Mouse (Mus musculus): ENCODE measurements around the gene Cd27. TPM values are rescaled to one million over a fixed set of nuclear protein-coding genes. Genes with fewer than 3 reads are reported as not detected.

The Cd27 gene
- total and polyA plus RNA-seq, 3 experiments = 0.46 TPM; not detected in 2

DNA sequence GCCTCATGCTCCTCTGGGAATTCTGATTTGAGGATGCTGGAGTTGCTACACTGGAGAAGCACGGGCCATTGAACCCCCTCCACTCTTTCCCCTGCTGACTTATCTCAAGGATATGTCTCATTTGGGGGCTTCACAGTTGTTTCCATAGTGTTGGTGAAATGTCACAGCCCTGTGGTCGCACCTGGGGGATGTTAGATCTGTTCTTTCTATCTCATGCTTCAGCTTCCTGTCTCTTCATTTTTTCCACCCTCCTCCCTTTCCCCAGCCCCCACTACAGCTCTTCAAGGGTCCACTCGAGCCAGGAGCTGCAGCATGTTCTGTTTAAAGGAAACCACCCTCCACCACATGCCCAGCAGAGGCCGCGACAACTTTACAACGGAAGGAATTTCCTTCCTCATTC lies 1.6 kb upstream of the Cd27 start:
- no peak for DNase-seq (ENCODE audit: low read depth, low spot score)
- Histone ChIP-seq H3K27me3 (ENCODE audit: control insufficient read depth in 1 of 2, insufficient read depth in 2 of 2, low read length in 2 of 2) (no peaks in the 10 kb centered on the region), H3K36me3 (ENCODE audit: control insufficient read depth in 1 of 2, insufficient read depth in 2 of 2, low read length in 2 of 2) (no peaks in the 10 kb centered on the region; a peak in 1 of 4 replicates), H3K9me3 (replicated peaks; ENCODE audit: insufficient read depth, low read length) (no peaks in the 10 kb centered on the region), H3K4me1 (ENCODE audit: control insufficient read depth in 1 of 2, insufficient read depth in 2 of 2, low read length in 2 of 2) (peaks cover 0 to 7% of the 10 kb centered on the region in 2 experiments; a peak in 2 of 4 replicates), H3K9ac (ENCODE audit: control insufficient read depth, low read depth, low read length, poor library complexity, severe bottlenecking) (no peak overlapping the region), H3K4me3 (ENCODE audit: control insufficient read depth in 1 of 2, insufficient read depth in 1 of 2, low read depth in 2 of 2, low read length in 2 of 2) (no peak overlapping the region), H3K79me2 (ENCODE audit: control insufficient read depth, insufficient read depth, low read length, poor library complexity) (no peaks in the 10 kb centered on the region), H3K27ac (ENCODE audit: control insufficient read depth, low read depth, low read length) (no peak overlapping the region)
- no peak for TF ChIP-seq MEF2A (IDR thresholded peaks at IDR 0.05; ENCODE audit: extremely low read depth, insufficient replicate concordance, low read depth, low read length, poor library complexity, severe bottlenecking)
- no peak for TF ChIP-seq POLR2AphosphoS5 (IDR thresholded peaks at IDR 0.05; ENCODE audit: borderline replicate concordance, low read depth, low read length)
- TF ChIP-seq SMC3 (IDR thresholded peaks at IDR 0.05; ENCODE audit: low read depth, low read length) = no peak
- TF ChIP-seq USF2 (IDR thresholded peaks at IDR 0.05; ENCODE audit: borderline replicate concordance in 1 of 2, insufficient read depth in 1 of 2, low read depth in 1 of 2, low read length in 2 of 2) = no peak
- no peak for TF ChIP-seq HCFC1 (IDR thresholded peaks at IDR 0.05; ENCODE audit: low read depth, low read length)
- no peak for TF ChIP-seq GABPA (IDR thresholded peaks at IDR 0.05; ENCODE audit: low read depth, low read length)
- TF ChIP-seq MAFK (IDR thresholded peaks at IDR 0.05; ENCODE audit: borderline replicate concordance, low read depth, low read length) = no peak
- TF ChIP-seq GATA1 (IDR thresholded peaks at IDR 0.05; ENCODE audit: low read depth, low read length) = no peak
- no peak for TF ChIP-seq POLR2AphosphoS2 (IDR thresholded peaks at IDR 0.05; ENCODE audit: low read length)
- no peak for TF ChIP-seq MYB (IDR thresholded peaks at IDR 0.05; ENCODE audit: low read depth, low read length)
- no peak for TF ChIP-seq KAT2A (conservative IDR thresholded peaks at IDR 0.05; ENCODE audit: low read depth, low read length)
- no peak for TF ChIP-seq POLR2A (IDR thresholded peaks at IDR 0.05; ENCODE audit: control insufficient read depth in 1 of 2, insufficient read depth in 1 of 2, low read depth in 1 of 2, low read length in 2 of 2, poor library complexity in 1 of 2)
- TF ChIP-seq RAD21 (IDR thresholded peaks at IDR 0.05; ENCODE audit: low read depth, low read length) = no peak
- TF ChIP-seq JUND (IDR thresholded peaks at IDR 0.05; ENCODE audit: low read depth, low read length) = no peak
- TF ChIP-seq ZC3H11A (IDR thresholded peaks at IDR 0.05; ENCODE audit: low read depth, low read length) = no peak
- no peak for TF ChIP-seq CHD1 (IDR thresholded peaks at IDR 0.05; ENCODE audit: low read depth, low read length)

DNA sequence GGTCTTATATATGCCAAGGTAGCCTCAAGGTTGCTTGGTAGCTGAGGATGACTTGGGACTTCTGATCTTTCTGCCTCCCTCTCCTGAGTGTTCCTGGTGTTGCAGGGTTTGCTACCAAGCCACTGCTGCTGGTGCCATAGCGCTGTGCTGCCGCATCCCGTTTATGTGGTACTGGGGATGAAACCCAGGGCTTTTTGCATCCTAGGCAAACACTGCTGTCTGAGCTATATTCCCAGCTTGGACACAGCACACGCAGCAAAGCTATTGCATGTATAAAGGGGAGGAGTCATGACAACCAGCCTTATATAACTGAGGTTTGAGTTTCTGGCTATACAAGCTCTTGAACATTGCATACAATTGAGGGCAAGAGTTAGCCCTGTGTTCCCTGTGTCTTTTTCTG lies 611 bp upstream of the Cd27 start:
- no peak for DNase-seq (ENCODE audit: low read depth, low spot score)
- Histone ChIP-seq H3K4me3 (ENCODE audit: control insufficient read depth in 1 of 2, insufficient read depth in 1 of 2, low read depth in 2 of 2, low read length in 2 of 2) (no peak overlapping the region), H3K27ac (ENCODE audit: control insufficient read depth, low read depth, low read length) (no peak overlapping the region), H3K9me3 (replicated peaks; ENCODE audit: insufficient read depth, low read length) (no peaks in the 10 kb centered on the region), H3K9ac (ENCODE audit: control insufficient read depth, low read depth, low read length, poor library complexity, severe bottlenecking) (no peak overlapping the region), H3K79me2 (ENCODE audit: control insufficient read depth, insufficient read depth, low read length, poor library complexity) (no peaks in the 10 kb centered on the region), H3K36me3 (ENCODE audit: control insufficient read depth in 1 of 2, insufficient read depth in 2 of 2, low read length in 2 of 2) (peaks cover 0 to 6% of the 10 kb centered on the region in 2 experiments; a peak in 2 of 4 replicates), H3K4me1 (ENCODE audit: control insufficient read depth in 1 of 2, insufficient read depth in 2 of 2, low read length in 2 of 2) (peaks cover 3 to 11% of the 10 kb centered on the region in 2 experiments; a peak in 3 of 4 replicates), H3K27me3 (ENCODE audit: control insufficient read depth in 1 of 2, insufficient read depth in 2 of 2, low read length in 2 of 2) (no peaks in the 10 kb centered on the region)
- no peak for TF ChIP-seq TBP (IDR thresholded peaks at IDR 0.05; ENCODE audit: low read depth, low read length)
- no peak for TF ChIP-seq EP300 (IDR thresholded peaks at IDR 0.05; ENCODE audit: low read depth in 1 of 2, low read length in 2 of 2)
- no peak for TF ChIP-seq BHLHE40 (IDR thresholded peaks at IDR 0.05; ENCODE audit: borderline replicate concordance, low read depth, low read length)
- TF ChIP-seq TAL1 (IDR thresholded peaks at IDR 0.05; ENCODE audit: low read length) = no peak
- TF ChIP-seq ZC3H11A (IDR thresholded peaks at IDR 0.05; ENCODE audit: low read depth, low read length) = no peak
- TF ChIP-seq SMC3 (IDR thresholded peaks at IDR 0.05; ENCODE audit: low read depth, low read length) = no peak
- TF ChIP-seq USF2 (IDR thresholded peaks at IDR 0.05; ENCODE audit: borderline replicate concordance in 1 of 2, insufficient read depth in 1 of 2, low read depth in 1 of 2, low read length in 2 of 2) = no peak
- TF ChIP-seq ZMIZ1 (IDR thresholded peaks at IDR 0.05; ENCODE audit: low read depth, low read length) = no peak
- TF ChIP-seq HCFC1 (IDR thresholded peaks at IDR 0.05; ENCODE audit: low read depth, low read length) = no peak
- no peak for TF ChIP-seq TCF12 (IDR thresholded peaks at IDR 0.05; ENCODE audit: low read depth, low read length)
- no peak for TF ChIP-seq ZKSCAN1 (IDR thresholded peaks at IDR 0.05; ENCODE audit: low read depth, low read length)
- no peak for TF ChIP-seq ETS1 (IDR thresholded peaks at IDR 0.05; ENCODE audit: low read depth, low read length)
- no peak for TF ChIP-seq GATA1 (IDR thresholded peaks at IDR 0.05; ENCODE audit: low read depth, low read length)

All from MEL (cell line).